Mouse (Mus musculus) stomach, postnatal 0 days (tissue): ENCODE results near the gene Timm22.

ENCODE experiments used
- CTCF ChIP-seq: IDR thresholded peaks from 2 replicates; pipeline ENCODE4 v1.5.1; 2016; ENCODE audit warnings: antibody characterized with exemption, low read depth, mild to moderate bottlenecking, moderate library complexity
- EP300 ChIP-seq: optimal IDR thresholded peaks from 2 replicates; pipeline ENCODE3; 2016; ENCODE audit warnings: antibody characterized with exemption

GRCm38 (mm10) chr11:76436864-76437437, 30.2 kb downstream of the Timm22 start:
- TF ChIP-seq EP300 = no peak
- TF ChIP-seq CTCF = peak; percentile 40
